Mouse (Mus musculus): ENCODE measurements around the gene Cdip1.

GRCm38 (mm10) chr16:4711173-4711572, 78.9 kb downstream of the Cdip1 start:
- TF ChIP-seq POLR2A (IDR thresholded peaks at IDR 0.05; ENCODE audit: borderline replicate concordance, extremely low read depth, low read depth, low read length), result no peak
- TF ChIP-seq CTCF (IDR thresholded peaks at IDR 0.05; ENCODE audit: insufficient read depth, low read length), result no peak
